Mouse (Mus musculus) cerebellum, adult 9-10 months (tissue): ENCODE measurements at regions not wholly inside any gene's neighbourhood (a gene's known extent, or its start where the extent isn't known, plus 50 kb on each side); places are given as distances from the start of the nearest gene placed in this dataset.
A peak's percentile ranks its signal among the peaks of the same experiment; 100 is the strongest.

ENCODE experiments used
- DNase-seq: peaks from one replicate; pipeline ENCODE4 v3.0.0; 2022

GRCm38 (mm10) chr10:61034056-61034455 lies 55.1 kb upstream of the Pcbd1 start:
- no peak for DNase-seq

- no peak for DNase-seq
Measured at GRCm38 (mm10) chr10:61028598-61028997, 60.5 kb upstream of the Pcbd1 start.

- no peak for DNase-seq
Measured at GRCm38 (mm10) chr10:61027215-61027614, 61.9 kb upstream of the Pcbd1 start.

DNA sequence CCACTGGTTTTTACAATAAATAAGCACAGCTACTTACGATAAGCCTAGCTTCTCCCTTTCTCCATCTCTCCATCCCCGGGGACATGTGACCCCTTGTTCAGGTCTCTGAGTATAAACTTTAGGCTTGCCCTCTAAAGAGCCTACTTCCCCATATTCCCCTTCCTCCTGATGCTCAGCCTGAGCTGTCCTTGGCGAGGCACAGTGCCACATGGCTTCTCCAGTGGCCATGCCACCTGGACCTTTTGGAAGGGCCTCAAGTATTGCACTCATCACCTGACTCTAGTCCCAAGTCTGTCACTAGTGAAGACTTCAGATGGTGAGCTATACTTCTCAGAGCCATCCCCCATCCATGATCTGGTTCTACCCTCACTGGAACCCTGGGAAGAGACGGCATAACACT lies 64.1 kb upstream of the Pcbd1 start:
- DNase-seq: peak; percentile 38

- DNase-seq: no peak
Measured at GRCm38 (mm10) chr10:61024166-61024565, 65.0 kb upstream of the Pcbd1 start.

DNA sequence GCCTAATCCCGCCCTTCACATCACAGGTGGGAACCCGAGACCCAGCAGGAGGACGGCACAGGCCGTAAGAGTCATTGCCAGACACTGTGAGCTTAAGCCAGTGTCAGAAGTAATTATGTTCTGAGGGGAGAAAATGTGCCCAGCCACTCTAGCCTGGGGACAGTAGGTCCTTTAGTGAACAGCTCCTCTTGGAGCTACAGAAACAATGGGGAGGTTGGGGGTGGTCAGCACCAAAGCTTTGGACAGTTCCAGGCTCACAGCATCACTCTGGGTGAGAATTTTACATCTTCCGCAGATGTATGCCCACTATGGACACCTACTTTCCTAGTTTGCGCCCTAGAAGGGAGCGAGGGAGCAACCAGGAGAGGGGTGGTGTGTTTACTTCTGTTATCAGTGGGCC lies 65.7 kb upstream of the Pcbd1 start:
- DNase-seq: no peak

GRCm38 (mm10) chr10:61019566-61019965 lies 69.6 kb upstream of the Pcbd1 start:
- DNase-seq: no peak

DNA sequence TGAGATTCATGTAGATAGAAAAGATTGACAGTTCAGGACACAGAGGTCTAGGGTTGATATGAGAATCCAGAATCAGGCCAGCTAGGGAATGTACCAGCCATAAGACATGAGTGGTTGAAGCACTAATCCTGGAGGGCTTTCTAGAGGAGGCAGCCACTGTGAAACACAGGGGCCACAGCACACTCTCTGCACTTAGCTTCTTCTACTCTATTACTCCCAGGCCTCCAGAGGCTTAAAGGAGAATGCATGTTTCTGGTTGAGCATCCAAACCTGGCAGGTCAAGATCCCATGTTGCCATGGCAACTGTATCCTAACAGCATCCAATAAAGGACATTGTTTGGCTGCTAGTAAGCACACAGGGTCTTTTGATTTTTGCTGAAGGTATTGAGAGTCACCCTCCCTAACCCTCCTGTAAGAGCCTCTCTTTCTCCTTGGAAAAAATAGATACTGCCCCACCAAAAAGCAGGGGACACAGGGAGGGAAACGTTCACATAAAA lies 76.9 kb upstream of the Pcbd1 start:
- no peak for DNase-seq

GRCm38 (mm10) chr10:61010697-61011096 lies 78.4 kb upstream of the Pcbd1 start:
- no peak for DNase-seq

GRCm38 (mm10) chr10:61007403-61007802 lies 81.7 kb upstream of the Pcbd1 start:
- DNase-seq: no peak

GRCm38 (mm10) chr10:61001745-61002160 lies 87.4 kb upstream of the Pcbd1 start:
- DNase-seq: no peak

- DNase-seq: no peak
Measured at GRCm38 (mm10) chr10:60997393-60997792, 91.7 kb upstream of the Pcbd1 start.

DNA sequence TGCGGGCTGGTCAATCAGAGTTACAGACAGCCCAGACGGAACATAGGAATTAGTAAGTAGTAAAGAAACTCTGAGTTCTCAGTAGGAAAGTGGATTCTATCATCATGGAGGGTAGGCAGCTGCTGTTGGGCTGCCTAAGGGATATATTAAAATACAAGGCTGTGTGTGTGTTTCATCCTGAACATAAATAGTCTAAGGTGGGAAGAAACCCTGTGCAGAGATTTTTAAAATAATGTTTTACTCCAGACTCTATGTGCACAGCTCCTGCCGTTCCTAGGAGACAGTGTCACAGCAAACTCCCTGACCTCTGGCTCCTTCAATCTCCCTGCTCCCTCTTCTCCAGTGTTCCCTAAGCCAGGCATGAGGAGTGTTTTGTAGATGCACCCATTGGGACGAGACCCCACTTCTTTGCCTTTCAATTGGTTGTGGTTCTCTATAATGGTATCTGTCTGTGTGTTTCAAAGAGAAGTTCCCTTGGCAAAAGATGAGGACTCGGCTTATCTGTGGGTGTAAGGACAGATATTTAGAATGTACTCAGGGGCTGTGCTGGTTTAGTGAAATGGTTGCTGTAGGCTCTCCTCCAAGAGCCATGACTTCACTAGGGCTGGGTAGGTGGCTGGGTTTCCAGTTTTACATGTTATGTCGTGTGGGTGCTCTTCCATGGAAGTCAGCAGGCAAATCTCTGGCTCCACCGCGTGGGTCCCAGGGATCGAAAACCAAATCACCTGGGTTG lies 93.1 kb upstream of the Pcbd1 start:
- no peak for DNase-seq

DNA sequence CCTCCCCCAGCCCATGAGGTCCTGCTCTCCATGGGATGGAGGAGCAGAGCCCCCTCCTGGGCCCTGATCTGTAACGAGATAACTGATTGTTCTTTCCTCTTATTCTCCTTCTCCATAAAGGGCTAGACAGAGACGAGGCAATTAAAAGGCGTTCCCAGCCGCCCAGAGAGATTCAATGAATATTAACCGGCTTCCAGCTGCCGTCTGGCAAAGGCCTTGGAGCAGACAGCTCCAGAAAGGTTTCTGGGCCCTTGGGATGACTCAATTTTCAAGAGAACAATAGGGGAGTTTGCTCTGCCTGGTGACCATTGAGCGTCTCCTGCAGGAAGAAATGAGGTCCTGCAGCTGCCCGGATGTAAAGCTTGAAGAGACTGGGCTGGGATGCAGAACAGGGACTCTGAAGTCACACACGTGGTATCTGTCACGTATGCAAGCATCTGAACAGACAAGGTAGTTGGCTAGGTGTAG lies 104.0 kb upstream of the Pcbd1 start:
- no peak for DNase-seq

- DNase-seq: no peak
Measured at GRCm38 (mm10) chr10:60981770-60982169, 107.4 kb upstream of the Pcbd1 start.

DNA sequence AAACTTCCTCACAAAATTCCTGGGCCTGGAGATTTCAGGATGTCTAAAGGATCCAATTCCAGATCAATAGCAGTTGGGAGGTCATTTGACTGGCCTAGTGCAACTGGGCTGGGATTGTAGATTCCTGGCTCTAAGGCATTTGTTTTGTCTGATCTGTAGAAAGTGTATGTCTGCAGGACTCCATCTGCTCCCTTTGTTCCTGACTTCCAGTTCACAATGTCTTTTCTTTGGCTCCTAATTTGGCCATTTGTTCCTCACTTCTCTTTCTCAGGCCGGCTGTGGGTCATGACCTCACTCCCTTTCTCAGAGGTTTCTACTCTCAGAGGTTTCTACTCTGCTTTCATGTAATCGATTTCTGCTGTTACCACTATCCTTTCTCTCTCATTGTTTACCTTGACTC lies 115.5 kb upstream of the Pcbd1 start:
- DNase-seq: no peak

GRCm38 (mm10) chr10:60964843-60965242 lies 124.3 kb upstream of the Pcbd1 start:
- DNase-seq: peak; percentile 17

GRCm38 (mm10) chr10:60957820-60958233 lies 126.4 kb upstream of the Unc5b start:
- DNase-seq: peak; percentile 16

DNA sequence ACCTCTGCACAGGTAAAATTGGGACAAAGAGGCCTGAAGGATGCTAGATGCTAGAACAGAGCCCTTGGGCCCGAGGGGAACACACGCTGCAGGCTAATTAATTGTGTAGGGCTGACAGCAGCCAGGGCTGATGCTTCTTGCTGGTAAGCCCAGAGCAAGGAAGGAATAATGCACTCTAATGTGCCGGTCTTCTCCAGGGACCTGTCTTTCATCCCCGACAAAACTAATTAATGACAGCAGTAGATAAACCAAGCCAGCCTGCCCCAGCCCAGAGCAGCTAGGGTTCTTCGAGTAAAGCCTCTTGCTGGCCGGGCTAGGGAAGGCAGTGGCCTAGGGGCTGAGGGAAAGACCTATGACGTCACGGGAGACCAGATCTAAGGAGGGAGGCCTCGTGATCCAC lies 124.1 kb upstream of the Unc5b start:
- no peak for DNase-seq

DNA sequence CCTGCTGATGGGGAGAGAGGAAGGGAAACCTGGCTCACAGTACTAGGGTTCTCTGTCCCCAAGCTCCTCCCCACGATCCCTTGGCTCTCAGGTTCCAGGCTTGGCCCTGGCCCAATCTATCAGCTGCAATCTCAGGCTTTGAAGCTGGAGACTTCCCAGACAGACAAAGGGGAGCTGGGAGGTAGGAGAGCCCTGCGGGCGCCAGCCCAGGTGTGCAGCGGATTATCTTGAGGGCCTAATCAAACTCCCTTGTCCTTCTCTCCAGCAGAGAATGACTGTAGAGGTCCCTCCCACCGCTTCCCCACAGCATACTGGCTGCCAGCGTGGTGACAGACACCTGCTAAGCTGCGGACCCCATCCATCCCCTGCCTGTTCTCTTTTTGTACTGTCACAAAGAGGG lies 121.1 kb upstream of the Unc5b start:
- DNase-seq: no peak

DNA sequence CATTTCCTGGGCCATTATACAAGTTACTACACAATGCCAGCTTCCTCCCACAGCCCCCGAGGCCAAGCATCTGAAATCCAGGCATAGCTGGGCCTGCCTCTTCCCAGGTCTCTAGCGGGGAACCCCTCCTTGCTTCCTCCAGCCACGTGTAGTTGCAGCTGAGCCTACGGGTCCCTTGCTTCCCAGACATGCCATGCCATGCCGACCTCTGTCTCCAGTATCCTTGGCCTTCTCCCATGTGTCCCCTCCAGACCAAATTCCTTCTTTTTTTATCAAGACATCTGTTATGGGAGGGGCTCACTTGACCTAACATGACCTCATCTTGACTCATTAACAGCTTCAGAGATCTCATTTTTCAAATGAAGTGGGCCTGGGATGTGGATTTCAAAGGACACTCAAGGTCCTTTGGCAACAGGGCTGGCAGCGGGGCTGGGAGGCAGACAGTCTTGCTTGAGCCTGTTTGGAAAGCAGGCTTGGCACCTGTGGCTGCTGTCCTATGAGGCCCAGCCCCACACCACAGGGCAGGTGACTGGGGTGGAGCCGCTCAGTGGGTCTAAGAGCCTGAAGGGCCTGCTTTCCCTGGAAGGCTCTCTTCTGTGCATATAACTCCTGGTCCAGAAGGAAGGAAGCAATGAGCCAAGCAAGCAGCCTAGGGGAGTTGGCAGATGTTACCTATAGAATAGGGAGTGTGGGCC lies 117.7 kb upstream of the Unc5b start:
- no peak for DNase-seq

DNA sequence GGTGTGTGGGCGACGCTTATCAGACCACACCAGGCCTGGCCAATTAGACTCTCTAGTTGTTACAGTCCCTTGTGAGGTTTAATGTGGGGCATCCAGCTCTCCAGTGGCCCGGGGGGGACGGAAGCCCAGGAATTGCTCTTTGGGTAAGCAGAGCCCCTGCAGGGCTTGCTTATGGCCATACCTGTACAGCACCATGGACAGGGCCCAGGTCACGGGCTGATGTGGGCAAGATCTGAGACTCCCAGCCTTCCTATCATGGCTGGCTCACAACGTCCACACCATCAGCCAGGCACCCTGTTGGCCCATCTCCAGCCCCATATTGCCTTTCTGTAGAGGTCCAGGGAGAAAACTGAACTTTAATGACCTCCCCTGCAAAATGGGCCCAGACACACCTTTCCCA lies 111.7 kb upstream of the Unc5b start:
- no peak for DNase-seq

- DNase-seq: no peak
Measured at GRCm38 (mm10) chr10:60938749-60939148, 107.4 kb upstream of the Unc5b start.

GRCm38 (mm10) chr10:60937517-60937866 lies 106.1 kb upstream of the Unc5b start:
- no peak for DNase-seq
